Mouse (Mus musculus) adipose tissue, adult 10 weeks (tissue): ENCODE measurements around the gene Myd88. TPM values are rescaled to one million over a fixed set of nuclear protein-coding genes. Genes with fewer than 3 reads are reported as not detected.

Source experiments
- polyA plus RNA-seq: library from polyadenylated mRNA; stranded (reverse); fragments of 350-450 nt; fragmentation: Illumina TruSeq; extraction: RNeasy Lipid Tissue Mini Kit (QIAGEN cat#74804); gene quantifications from one replicate; pipeline ENCODE4 v1.2.3, GENCODE M21; 2014; ENCODE audit warnings: low read depth, low replicate concordance

The Myd88 gene
- 47.6 TPM for polyA plus RNA-seq

DNA sequence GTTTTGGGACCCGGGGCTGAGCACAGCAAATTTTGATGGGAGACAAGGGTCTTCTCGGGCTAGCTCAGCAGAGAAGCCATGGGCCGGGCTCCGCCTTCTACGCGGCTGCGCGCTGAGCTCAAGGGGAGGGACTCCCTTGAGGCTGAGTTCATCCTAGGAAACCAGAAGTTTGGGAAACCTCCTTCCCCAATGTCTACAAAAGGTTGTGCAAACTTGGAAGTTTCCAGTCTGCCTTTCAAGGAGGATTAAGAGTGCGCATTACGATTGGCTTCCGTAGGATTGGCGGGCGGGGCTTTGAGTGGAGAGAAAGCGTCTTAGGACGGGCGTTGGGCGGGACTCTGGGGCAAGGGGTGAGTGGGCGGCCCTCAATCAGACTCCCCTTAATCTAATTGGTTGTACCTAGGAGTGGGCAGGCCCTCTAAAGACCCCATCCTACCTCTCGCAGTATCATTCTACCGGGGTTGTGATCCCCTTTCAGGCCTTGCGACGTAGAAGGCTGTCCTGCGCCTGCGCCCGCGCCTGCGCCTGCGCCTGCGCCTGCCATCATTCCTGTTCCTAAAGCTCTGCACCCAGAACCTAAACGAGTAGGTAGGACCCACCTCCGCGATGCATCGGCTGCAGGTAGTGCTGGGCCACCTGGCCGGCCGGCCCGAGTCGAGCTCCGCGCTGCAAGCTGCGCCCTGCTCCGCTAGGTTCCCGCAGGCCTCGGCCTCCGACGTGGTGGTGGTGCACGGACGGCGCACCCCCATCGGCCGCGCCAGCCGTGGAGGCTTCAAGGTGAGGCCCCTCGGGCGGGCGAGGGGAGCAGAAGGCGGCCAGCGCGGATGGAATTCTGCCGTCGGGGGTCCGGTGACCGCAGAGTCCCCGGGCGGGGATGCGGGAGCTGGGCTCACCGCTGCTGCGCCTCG is at the start of gene Myd88:
TSS of gene Myd88 (minus strand) at position 503 of the 908 bp plus-strand sequence.

DNA sequence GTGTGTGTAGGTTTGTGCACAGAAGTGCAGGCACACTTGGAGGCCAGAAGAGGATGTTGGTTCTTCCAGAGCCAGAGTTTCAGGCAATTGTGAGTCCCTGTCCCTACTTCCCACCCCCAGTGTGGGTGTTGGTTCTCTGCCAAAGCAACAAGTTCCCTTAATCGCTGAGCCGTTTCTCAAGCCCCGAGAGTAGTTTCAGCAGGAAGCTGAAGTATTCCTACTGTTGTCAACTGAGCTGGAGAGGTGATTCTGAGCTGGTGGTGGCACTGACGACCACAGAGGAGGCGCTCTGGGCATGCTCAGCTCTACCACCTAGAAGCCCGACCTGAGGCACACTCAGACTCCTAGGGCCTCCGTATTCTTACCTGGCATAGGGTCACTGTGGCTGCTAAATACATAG is 24.1 kb upstream of the Myd88 start, which contains the start of gene Slc22a14:
TSS of gene Slc22a14 (minus strand) at position 270 of the 400 bp plus-strand sequence.

DNA sequence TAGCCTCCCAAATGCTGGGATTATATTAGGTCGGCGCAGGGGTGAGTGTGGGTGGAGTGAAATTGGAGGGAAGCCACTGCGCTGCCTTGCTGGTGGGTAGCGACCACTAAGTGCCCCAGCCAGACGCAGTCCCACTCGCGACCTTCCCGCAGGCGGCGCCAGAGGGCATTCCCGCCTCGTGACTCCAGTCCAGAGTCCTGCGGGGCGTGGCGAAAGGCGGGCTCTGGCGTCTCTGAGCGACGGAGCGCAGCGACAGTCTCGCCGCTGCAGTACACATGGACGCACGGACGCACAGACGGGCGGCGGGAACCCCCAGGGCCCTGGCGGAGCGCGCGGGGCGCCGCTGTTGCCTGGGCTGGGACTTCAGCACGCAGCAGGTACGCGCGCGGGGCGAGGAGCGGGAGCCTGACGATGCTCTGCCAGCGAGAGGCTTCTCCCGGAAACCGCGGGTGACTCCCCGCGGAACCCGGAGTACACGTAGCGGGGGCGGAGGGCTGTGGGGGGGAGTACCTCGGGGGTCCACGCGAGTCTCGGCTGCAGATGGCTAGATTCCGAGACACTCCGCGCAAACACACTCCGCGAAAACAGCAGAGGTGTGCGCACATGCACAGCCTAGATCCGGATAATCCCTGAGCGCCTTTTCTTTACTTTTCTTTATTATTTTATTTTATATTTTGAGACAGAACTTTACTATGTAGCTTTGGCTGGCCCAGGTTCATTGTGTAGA is 16.3 kb upstream of the Myd88 start, which contains the start of gene Xylb:
TSS of gene Xylb (plus strand) at position 51 of the 727 bp plus-strand sequence.

DNA sequence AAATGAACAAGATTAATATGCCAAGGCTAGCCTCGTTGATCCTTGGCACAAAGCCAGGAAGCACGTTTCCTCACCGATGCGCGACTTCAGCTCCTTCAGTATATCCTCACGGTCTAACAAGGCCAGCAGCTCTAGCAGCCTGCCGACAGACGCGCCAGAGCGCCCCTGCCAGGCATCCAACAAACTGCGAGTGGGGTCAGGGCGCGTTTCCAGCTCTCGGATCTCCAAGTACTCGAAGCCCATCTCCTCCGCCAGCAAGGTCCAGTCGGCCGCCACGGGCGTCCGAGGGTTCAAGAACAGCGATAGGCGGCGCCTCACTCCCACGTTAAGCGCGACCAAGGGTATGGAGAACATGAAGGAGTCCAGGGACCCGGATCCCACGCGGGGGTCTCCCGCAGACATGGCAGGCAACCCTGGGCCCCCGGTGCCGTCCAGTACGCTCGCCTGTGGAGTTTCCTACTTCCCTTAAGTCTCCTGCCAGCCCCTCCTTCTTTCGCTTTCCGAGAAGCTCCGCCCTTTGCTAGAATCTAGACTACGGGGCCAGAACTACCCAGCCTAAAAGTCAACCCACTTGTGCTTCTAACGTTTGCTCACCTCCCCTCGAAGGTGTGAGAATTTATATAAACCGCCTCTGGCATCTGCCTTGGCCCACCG is 1.5 kb downstream of the Myd88 start, which contains the start of gene Acaa1a:
TSS of gene Acaa1a (plus strand) at position 119 of the 654 bp plus-strand sequence.

DNA sequence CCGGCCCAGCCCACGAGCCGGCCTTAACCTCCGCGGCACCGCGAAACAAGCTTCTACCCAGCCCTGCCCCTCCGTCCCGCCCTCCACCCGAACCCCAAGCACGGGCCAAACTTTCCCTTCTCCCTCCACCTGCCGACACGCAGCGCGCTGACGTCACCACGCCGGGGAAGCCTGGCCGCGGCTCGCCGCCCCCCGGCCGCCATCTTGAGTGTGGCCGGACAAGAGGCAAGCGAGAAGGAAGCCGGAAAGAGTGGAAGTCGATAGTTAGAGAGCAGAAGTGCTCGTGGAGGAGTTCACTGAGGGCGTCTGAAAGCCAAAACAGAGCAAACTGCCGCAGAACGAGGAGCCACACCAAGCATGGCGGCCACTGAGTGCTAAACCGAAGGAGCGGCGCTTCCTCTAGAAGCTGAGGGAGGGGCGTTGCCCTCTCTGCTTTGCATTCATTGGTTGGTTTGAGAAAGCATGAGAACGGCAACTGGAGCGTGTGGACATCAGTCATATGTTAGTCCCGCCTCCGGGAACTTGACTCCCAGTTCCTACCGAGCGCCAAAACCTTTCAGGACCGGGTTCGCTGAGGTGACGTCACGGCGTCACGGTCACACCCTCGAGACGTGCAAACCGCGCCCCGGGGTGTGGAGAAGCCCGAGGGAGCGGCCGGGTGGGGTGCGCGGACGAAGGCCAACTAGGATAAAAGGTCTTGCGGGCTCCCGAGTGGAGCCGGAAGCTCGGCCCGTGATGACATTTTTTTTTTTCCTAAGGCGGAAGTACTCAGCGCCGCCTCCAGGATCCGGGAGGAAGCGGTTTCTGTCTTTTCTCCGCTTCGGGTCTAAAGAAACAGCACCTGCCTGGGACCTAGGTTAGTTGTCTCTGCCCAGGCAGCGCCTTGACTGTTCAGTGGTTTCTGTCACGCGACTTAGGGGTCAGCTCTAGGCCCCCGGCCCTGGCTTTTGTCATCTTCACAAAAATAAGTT is 18.6 kb downstream of the Myd88 start, which contains the start of gene Oxsr1:
TSS of gene Oxsr1 (minus strand) at position 139 of the 971 bp plus-strand sequence.

Other genes starting within 250 kb of the Myd88 start
- 18.7 TPM for gene Plcd1, start 247.9 kb downstream of the Myd88 start, polyA plus RNA-seq
- 12.8 TPM for gene Dlec1, start 238.9 kb downstream of the Myd88 start, polyA plus RNA-seq
- gene Acaa1b, start 184.3 kb downstream of the Myd88 start, polyA plus RNA-seq, result 20.9 TPM
- gene Gm47289, start 182.2 kb downstream of the Myd88 start, polyA plus RNA-seq, result not detected
- gene Slc22a13, start 132.3 kb downstream of the Myd88 start, polyA plus RNA-seq, result not detected
- gene Oxsr1, start 19.0 kb downstream of the Myd88 start, polyA plus RNA-seq, result 26.0 TPM
- gene Acaa1a, start 1.7 kb downstream of the Myd88 start, polyA plus RNA-seq, result 118 TPM
- 14.4 TPM for gene Xylb, start 16.0 kb upstream of the Myd88 start, polyA plus RNA-seq
- gene Slc22a14, start 24.1 kb upstream of the Myd88 start, polyA plus RNA-seq, result 6.0 TPM
- 2.8 TPM for gene Acvr2b, start 60.7 kb upstream of the Myd88 start, polyA plus RNA-seq
- 8.7 TPM for gene Exog, start 103.5 kb upstream of the Myd88 start, polyA plus RNA-seq
- 0.36 TPM for gene Scn5a, start 237.6 kb upstream of the Myd88 start, polyA plus RNA-seq